Mouse (Mus musculus) cerebellum, postnatal 36 days (tissue): Measurements from ENCODE around the gene Lrrc7.

Source experiments
- DNase-seq, 2 experiments: peaks; one replicate each; pipeline ENCODE4 v3.0.0; 2021 to 2022; ENCODE audit warnings: mixed read lengths in 2 of 2

Gene Lrrc7

DNA sequence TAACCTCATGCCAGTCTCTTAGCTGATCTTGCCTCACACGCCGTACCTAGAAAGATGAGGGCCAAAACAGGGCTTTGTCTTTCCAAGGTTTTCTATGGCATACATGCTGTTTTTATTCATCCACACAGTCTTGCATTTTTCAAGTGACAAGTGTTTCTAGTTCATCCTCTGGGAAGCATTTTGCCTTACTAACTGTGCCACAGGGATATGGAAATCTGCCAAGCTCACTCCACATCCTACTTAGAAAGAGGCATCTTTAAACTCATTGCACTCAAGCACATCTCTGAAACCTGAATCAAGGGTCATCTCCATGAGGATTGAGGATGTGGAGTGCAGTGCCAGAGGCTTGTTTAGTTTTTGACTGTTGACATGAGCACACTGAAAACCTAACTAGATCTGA, 199.9 kb downstream of the Lrrc7 start:
- DNase-seq = no peak

GRCm38 (mm10) chr3:158356706-158357105, 205.3 kb downstream of the Lrrc7 start:
- DNase-seq = no peak

DNA sequence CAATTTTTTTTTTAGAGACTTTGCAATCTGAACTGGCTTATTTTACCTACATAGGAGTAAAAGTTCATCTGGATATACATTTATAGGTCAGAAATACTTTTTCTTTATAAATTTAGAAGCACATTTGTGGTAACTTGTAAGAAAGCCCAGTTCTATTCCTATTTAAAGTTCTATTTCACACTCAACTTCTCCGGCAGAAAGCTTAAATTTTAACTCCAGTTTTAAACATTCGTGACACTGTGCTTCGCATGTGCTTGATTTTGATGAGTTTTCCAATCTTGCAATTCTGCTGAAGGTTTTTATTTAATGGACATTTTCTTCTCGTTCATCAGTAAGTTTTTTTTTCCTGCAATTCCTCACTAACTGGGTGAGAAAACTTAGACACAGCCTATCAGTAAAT, 205.8 kb downstream of the Lrrc7 start:
- no peak for DNase-seq

DNA sequence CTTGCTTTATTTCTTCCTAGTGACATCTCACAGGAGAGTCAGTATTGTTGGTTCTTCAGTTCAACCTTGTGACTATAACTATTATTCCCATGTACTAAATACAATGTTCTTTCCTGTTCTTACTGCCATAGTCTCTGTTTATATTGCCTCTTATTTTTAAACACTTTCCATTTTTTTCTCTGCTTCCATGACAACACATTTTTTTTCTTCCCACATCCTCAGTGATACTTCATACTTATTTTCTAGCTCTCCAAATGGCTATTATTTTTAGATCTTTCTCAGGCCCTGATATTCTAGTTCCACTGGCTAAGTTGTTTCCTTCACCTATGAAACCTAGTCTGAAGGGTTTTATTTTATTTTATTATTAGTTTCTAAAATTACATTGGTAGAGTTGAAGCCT, 221.2 kb downstream of the Lrrc7 start:
- DNase-seq = no peak

GRCm38 (mm10) chr3:158330085-158330484, 231.9 kb downstream of the Lrrc7 start:
- DNase-seq = no peak

GRCm38 (mm10) chr3:158310391-158310790, 251.6 kb downstream of the Lrrc7 start:
- no peak for DNase-seq

GRCm38 (mm10) chr3:158307415-158307814, 254.6 kb downstream of the Lrrc7 start:
- DNase-seq = no peak

DNA sequence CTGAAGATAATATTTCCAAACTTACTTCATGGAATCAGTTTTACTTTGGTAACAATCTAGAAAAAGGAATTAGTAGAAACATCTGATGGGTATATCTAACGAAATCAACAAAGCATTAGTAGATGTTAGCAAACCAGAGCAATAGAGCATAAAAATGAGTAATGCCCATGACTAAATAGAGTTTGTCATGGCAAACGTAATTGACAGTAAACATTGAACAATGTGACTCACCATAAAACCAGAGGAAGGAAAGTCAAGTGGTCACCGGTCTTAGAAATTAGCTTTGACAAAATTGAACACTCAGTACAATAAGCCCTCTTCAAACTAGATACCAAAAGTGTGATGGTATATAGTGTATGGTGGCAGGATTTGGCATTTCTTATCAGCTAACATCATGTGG, 263.3 kb downstream of the Lrrc7 start:
- no peak for DNase-seq

DNA sequence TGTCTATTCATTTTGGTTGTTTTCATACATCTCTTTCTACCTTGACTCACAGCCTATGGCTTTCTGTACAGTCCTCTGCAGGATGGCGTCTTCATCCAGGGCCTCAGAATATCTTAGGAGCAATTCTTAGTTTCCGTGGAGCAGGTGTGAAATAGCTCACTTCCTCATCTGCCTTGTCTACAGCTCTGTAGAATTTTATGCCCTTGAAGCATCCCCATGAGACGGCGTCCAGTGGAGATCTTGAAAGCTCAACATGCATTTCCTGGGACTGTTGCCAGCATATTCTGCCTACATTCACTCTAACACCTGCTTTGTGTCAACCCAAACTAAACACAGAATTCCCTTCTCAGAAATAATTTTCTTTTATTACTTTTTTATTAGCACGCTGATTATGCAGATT, 267.0 kb downstream of the Lrrc7 start:
- peak in 1 of 2 experiments; percentile 3 for DNase-seq

DNA sequence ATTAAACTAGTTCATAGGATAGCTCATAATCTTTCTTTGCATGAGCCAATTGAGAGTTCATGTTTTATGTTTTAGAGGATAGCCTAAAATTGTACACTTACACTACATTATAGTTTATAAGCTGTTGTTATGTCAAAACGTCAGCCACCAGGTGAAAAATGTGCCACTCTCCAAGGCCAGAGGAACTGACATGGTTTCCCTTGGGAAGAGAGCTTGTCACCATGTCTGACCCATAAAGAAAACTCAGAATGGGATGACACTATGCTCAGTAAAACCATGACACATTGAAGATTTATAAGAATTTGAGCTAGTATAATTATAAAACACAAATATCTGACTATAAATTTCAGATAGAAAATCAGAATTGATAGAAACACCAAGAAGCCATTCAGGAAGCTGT, 277.6 kb downstream of the Lrrc7 start:
- no peak for DNase-seq

- DNase-seq = no peak
Measured at GRCm38 (mm10) chr3:158278631-158279030, 283.4 kb downstream of the Lrrc7 start.

DNA sequence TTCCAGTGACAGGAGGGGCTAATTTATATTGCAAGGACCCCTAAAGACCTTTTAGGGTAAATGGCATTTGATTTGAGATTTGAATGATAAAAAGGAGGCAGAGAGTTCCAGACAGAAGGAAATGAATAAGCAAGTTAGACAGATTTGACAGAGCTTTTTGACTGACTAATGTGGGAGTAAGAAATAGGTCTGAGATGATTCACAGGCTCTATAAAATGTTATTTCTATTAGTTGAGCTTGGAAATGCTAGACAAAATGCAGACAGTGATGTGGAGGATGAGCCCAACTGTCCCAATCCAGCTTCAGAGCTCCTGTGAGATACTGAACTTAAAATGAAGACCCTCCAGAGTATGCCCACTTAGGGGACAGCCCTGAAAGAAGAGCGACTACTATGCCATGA, 289.3 kb downstream of the Lrrc7 start:
- no peak for DNase-seq

- no peak for DNase-seq
Measured at GRCm38 (mm10) chr3:158270887-158271286, 291.1 kb downstream of the Lrrc7 start.

- DNase-seq = no peak
Measured at GRCm38 (mm10) chr3:158252576-158252975, 309.4 kb downstream of the Lrrc7 start.

DNA sequence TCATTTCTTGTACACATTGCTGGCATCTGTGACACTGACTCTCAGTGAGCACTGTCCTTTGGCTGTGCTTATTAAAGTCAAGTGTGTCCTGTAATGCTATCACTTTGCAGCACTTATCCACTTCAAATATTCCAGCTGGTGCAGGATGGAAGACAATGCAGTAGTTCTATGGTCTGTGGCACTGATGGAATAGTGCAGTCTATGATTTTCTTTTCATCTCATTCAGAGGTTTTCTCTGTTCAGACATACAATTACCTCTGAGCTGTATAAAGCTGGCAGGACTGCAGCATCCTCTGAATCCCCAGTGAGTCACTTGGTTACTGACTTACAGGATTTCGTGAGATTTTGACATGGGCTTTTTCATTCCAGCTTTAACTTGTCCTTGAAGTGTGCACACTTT, 314.3 kb downstream of the Lrrc7 start:
- DNase-seq = no peak

DNA sequence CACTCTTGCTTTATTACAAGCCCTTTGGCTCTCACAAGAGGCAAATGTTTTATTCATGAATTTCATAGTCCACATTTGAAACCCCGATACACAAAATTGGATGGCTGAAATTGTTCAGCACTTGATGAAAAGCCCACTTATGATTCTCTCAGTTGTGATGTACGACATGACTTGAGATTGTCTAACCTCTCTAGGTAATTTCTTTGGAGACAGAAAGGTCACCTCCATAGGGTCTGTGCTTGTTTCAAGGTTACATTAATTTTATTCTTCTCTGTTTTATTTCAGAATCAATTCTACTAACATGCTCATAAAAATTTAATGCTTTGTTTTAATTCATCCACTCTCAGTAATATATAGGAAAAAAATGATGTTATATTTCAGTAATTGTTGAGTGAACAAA, 351.4 kb downstream of the Lrrc7 start:
- no peak for DNase-seq

GRCm38 (mm10) chr3:158210026-158210425, 352.0 kb downstream of the Lrrc7 start:
- DNase-seq = peak; percentile 9 to 24

GRCm38 (mm10) chr3:158207840-158208239, 354.2 kb downstream of the Lrrc7 start:
- no peak for DNase-seq

DNA sequence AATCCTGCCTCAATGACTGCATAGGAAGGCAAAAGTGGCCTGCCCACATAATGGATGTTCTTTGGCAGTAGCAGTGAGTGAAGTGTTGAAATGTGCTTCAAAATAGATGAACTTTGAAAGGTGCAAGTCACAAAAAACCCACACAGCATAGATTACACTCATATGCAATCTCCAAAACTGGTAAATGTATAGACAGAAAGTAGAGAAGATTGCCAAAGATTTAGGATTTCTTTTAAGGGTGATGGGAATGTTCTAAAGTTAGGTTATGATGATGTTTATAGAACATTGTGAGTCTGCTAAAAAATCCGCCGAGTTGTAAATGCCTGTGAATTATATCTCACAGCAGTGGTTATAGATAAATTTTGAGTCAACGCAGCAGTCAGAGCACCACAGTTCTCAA, 359.2 kb downstream of the Lrrc7 start:
- no peak for DNase-seq

GRCm38 (mm10) chr3:158195426-158195825, 366.6 kb downstream of the Lrrc7 start:
- DNase-seq = no peak

DNA sequence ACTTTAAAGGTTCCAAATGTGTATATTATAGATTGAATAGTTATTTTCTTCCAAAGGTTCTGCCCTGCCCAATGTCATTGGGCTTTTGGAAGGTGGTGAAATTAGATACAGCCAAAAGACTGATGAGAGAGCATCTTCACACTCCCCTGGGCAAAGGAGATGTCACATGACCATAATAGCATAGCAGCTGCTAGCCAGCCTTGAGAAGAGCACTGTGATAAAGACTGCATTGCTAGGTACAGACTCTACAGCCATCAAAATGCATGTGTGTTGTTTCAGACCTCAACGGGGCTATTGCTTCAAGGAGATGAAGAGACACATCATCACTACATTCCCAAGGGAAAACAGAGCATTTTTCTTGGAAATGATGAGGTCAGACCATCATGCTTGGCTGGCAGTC, 368.8 kb downstream of the Lrrc7 start:
- DNase-seq = no peak

DNA sequence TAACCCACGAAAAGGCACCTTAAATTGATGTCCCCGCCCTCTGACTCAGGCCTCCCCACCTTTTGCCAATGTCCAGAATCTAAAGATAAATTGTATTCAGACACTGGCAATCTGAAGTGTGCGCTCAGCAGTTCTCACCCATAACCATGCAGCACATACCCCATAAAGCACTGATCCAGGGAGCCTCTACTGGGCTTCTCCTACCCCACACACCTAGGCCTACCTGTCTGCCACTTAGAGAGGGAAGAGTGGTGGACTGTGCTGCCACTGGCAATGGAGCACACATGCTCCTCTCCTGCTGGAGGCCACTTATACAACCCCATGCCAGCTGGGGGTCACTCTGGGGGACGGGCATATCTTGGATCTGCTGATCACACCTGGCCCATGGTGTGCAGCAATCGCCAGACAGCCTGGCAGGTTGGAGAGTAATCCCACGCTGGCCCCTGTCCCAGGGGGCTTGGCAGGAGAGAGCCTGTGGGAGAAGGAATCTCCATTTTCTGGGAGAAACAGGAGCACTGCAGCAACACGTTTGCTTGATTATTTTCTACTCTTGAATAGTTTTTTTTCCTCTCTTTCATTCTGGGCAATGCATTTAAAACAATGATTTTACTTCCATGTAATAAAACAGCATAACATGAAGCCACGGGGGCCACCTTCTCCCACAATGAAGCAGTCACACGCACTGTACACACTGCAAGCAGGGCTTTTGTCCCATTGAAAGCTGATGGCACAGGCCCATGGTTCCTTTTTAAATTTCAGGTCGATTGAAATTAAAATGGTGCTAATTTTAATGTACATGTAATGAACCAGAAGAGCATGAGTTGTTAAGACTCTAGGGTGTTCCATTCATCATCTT, 386.9 kb downstream of the Lrrc7 start:
- no peak for DNase-seq

DNA sequence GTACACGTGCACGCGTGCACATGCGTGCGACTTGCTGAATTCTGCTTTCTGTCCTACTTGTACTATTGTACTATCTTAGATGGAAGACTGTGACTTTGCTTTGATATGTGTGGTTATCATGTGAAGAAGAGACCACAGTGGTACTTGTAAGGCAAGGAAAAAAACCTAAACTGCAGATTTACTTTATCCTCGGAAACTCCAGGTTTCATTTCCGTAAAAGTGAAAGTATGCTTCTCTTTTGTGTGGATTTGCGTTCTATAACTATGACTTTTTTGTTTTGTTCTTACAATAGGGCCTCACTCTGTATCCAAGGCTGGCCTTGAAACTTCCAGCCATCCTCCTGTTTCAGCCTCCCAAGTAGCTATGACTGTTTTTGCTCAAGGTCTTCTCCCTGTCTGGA, 392.8 kb downstream of the Lrrc7 start:
- no peak for DNase-seq

DNA sequence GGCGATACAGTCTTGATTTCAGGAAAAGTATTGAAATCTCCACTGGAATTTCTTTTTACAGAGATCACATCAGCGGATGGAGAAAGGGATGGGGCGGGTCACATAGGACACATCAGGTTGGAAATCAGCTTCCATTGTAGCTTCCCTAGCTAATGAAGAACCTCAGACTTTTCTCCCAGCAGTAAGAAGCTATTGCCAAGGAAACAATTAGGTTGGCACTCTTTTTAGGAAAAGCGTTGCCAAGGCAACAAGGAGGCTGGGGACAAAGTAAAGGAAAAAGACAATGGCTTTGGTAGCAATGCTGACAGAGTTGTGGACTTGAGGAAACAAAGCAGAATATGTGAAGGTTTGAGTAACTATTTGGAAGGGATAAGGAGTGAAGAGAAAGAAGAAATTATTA, 393.6 kb downstream of the Lrrc7 start:
- DNase-seq = no peak

DNA sequence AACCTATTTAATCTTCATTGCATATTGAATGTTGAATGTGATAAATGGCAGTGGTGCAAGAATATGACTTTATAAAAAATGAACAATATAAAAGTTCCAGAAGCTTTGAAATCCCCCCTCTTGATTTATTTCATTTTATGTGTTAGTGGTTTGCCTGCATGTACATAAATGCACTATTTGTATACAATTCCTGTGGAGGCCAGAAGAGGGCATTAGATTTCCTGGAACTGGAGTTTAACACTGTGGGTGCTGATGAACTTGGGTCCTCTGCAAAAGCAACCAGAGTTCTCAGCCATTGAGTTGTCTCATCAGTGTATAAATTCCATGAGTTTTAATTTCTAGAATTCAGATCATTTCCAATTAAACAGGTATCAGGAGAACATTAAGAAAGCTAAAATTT, 397.0 kb downstream of the Lrrc7 start:
- DNase-seq = no peak
